Mouse (Mus musculus) heart, embryonic 14.5 days (tissue): ENCODE data around the gene Mxi1. TPM values are rescaled to one million over a fixed set of nuclear protein-coding genes. Genes with fewer than 3 reads are reported as not detected.

ENCODE experiments used
- ATAC-seq: fragments of 200-750 bp; cut with Nextera tagmentation; 2 replicates; pipeline ENCODE4 v1.8.0; 2017; ENCODE audit warnings: low read depth, moderate TSS enrichment; ENCODE audit not compliant: insufficient number of reproducible peaks, insufficient read depth, low FRiP score
- H3K27ac ChIP-seq, 2 experiments: fragments of 200-500 bp in 1 of 2; fragments of 300-500 bp in 1 of 2; sonication (generic) in 1 of 2; replicated peaks in 1 of 2; 2 replicates each; pipeline ENCODE4 v1.5.1; 2012 to 2014; ENCODE audit warnings: low read depth in 2 of 2, low read length in 2 of 2, control low read depth in 1 of 2, mild to moderate bottlenecking in 1 of 2, mixed read lengths in 1 of 2; ENCODE audit not compliant: control insufficient read depth in 1 of 2, insufficient read depth in 1 of 2
- H3K27me3 ChIP-seq: fragments of 300-500 bp; sonication (generic); 2 replicates; pipeline ENCODE4 v1.6.1; 2014; ENCODE audit warnings: mild to moderate bottlenecking, low read length, control low read depth; ENCODE audit not compliant: control insufficient read depth, insufficient read depth
- H3K36me3 ChIP-seq: fragments of 300-500 bp; sonication (generic); 2 replicates; pipeline ENCODE4 v1.6.1; 2014; ENCODE audit warnings: mild to moderate bottlenecking, control low read depth, low read length, mixed read lengths; ENCODE audit not compliant: control insufficient read depth, insufficient read depth
- H3K4me1 ChIP-seq, 2 experiments: fragments of 200-500 bp in 1 of 2; fragments of 300-500 bp in 1 of 2; sonication (generic) in 1 of 2; 2 replicates each; pipeline ENCODE4 v1.6.1; 2012 to 2014; ENCODE audit warnings: low read length in 2 of 2, control low read depth in 1 of 2, mixed read lengths in 1 of 2; ENCODE audit not compliant: control insufficient read depth in 2 of 2, insufficient read depth in 2 of 2
- H3K4me2 ChIP-seq: fragments of 300-500 bp; sonication (generic); 2 replicates; pipeline ENCODE4 v1.6.1; 2014; ENCODE audit warnings: mild to moderate bottlenecking, low read length
- H3K4me3 ChIP-seq, 2 experiments: fragments of 200-500 bp in 1 of 2; fragments of 300-500 bp in 1 of 2; sonication (generic) in 1 of 2; 2 replicates each; pipeline ENCODE4 v1.5.1; 2012 to 2014; ENCODE audit warnings: low read length in 2 of 2, mild to moderate bottlenecking in 2 of 2, control low read depth in 1 of 2, low read depth in 1 of 2, moderate library complexity in 1 of 2; ENCODE audit not compliant: control insufficient read depth in 1 of 2, insufficient read depth in 1 of 2
- H3K9ac ChIP-seq: fragments of 300-500 bp; sonication (generic); 2 replicates; pipeline ENCODE4 v1.6.1; 2014; ENCODE audit warnings: mild to moderate bottlenecking, low read length
- H3K9me3 ChIP-seq: fragments of 300-500 bp; sonication (generic); 2 replicates; pipeline ENCODE4 v1.6.1; 2016; ENCODE audit warnings: low read length, control low read depth; ENCODE audit not compliant: control insufficient read depth
- WGBS: fragments of 180-500 bp; shearing (Covaris S2); extraction: QIAGEN DNeasy Blood & Tissue Kit; methylation state at CpG from one replicate; pipeline ENCODE4 v1.1.7; 2014; 5-methylcytosine and 5-hydroxymethylcytosine counted together
- polyA plus RNA-seq: library from polyadenylated mRNA; unstranded; fragments of >200 nt; fragmentation: Nextera tagmentation; extraction: Ambion mirVana; gene quantifications from 2 replicates; pipeline ENCODE4 v1.2.1, GENCODE M21; 2014

Gene Mxi1
- polyA plus RNA-seq, 1 experiment from 2014 or later = 49.7 TPM

DNA sequence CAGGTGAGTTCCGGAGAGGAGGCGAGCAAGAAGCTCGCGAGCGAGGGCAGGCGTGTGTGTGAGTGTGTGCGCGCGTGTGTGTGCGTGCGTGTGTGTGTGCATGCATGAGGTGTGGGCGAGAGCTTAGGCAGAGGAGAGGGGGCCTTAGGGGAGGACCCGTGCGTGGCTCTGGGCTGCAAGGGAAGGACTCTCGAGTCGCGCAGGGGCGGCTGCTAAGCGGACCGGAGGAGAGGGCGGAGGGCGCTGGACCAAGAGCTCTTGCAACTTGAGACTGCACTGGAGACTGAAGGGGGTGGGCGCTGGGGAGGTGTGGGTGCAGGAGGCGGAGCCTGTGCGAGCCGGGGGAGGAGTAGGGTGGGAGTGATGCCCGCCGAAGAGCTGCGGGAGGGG lies 19.7 kb downstream of the Mxi1 start:
- 2% methylated on average over 27 of the region's 29 CpGs for WGBS
- peak overlapping the region; percentile 87 for H3K9ac ChIP-seq
- peak; percentile 71 for ATAC-seq
- H3K4me2 ChIP-seq = peak overlapping the region; percentile 98
- no peaks in the 10 kb centered on the region for H3K27me3 ChIP-seq
- peaks cover 29% of the 10 kb centered on the region for H3K36me3 ChIP-seq
- H3K27ac ChIP-seq = peak overlapping the region; percentile 56 to 71
- peaks cover 12 to 25% of the 10 kb centered on the region in 2 experiments for H3K4me1 ChIP-seq
- H3K9me3 ChIP-seq = no peaks in the 10 kb centered on the region
- H3K4me3 ChIP-seq = peak overlapping the region; percentile 86 to 90

DNA sequence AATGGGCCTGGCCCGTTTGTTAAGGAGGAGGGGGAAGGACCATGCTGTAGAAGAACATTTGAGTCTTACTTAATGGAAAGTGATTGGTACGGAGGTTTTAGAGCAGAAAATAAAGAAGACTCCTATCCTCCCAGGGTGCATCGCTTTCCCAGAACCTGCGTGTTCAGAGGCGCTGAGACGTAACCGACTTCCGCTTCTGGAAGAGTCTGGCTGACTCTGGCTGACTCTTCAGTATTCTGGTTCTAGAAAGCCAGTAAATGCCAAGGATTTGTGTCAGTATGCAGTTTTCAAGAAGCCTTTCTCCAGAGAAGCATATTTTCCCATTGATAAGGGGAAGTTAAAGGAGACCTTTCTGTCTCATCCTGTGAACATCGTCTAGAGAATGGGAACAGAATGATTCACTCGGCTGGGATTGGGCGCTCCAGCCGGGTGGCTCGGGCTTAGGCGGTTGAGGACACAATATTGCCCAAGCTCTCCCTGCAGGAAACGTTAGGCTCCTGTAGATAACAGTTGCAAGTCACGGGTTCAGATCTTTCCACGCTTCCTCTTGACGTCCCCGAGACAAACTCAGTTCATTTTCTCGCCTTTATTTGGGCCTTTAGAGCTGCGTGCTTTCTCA lies 21.7 kb downstream of the Mxi1 start:
- H3K9me3 ChIP-seq = no peaks in the 10 kb centered on the region
- no peak overlapping the region for H3K9ac ChIP-seq
- peaks cover 2 to 15% of the 10 kb centered on the region in 2 experiments; a peak in 2 of 4 replicates for H3K4me1 ChIP-seq
- no peaks in the 10 kb centered on the region for H3K27me3 ChIP-seq
- H3K36me3 ChIP-seq = peaks cover 32% of the 10 kb centered on the region
- H3K4me3 ChIP-seq = no peak overlapping the region
- no peak overlapping the region for H3K4me2 ChIP-seq
- 77% methylated on average over 21 of the region's 21 CpGs for WGBS
- H3K27ac ChIP-seq = no peak overlapping the region
- ATAC-seq = no peak

DNA sequence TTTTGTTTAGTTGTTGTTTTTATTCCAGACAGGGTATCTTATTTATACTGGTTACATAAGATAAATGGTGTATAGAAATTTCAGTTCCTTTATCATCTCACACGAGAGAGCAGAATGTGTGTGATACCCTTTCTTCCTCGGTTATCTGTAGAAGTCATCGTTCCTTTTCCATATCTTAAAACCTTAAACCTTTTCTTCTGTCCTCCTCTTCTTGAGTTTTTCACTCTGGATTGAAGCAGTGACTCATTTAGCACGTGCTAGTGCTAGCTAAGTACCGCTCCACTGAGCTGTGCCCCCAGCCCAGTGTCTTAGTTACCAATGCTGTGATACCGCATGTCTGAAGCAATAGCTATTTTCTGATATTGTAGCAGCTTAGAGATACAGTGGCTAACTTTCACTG lies 23.4 kb downstream of the Mxi1 start:
- no peak overlapping the region for H3K4me2 ChIP-seq
- no peaks in the 10 kb centered on the region for H3K9me3 ChIP-seq
- H3K9ac ChIP-seq = no peak overlapping the region
- H3K27me3 ChIP-seq = no peaks in the 10 kb centered on the region
- 80% methylated on average over 6 of the region's 6 CpGs for WGBS
- no peak overlapping the region for H3K27ac ChIP-seq
- H3K4me1 ChIP-seq = peaks cover 2 to 15% of the 10 kb centered on the region in 2 experiments; a peak in 2 of 4 replicates
- peaks cover 47% of the 10 kb centered on the region for H3K36me3 ChIP-seq
- H3K4me3 ChIP-seq = no peak overlapping the region
- no peak for ATAC-seq

DNA sequence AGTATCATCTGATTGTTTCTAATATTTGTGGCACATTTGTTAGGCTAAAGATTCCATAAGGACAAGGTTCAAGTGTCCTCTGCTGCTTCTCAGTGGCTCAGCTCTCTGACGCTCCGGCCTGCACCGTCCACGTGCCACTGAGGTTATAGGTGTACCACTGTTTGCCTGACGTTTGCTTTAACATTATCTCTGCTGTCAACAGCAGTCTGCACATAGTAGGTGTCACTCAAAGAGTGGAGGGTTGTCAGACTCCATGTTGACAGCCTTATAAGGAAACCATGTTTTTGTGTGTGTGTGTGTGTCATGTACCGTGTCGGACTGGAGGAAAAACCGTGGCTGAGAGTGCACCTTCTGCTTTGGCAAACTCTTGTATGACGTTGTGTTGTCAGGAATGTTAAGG lies 24.9 kb downstream of the Mxi1 start:
- Histone ChIP-seq H3K9ac (no peak overlapping the region), H3K4me3 (no peak overlapping the region), H3K36me3 (peaks cover 49% of the 10 kb centered on the region), H3K27me3 (no peaks in the 10 kb centered on the region), H3K27ac (no peak overlapping the region), H3K4me1 (peaks cover 2 to 14% of the 10 kb centered on the region in 2 experiments; a peak in 2 of 4 replicates), H3K9me3 (no peaks in the 10 kb centered on the region), H3K4me2 (no peak overlapping the region)
- 54% methylated on average over 9 of the region's 9 CpGs for WGBS
- no peak for ATAC-seq

DNA sequence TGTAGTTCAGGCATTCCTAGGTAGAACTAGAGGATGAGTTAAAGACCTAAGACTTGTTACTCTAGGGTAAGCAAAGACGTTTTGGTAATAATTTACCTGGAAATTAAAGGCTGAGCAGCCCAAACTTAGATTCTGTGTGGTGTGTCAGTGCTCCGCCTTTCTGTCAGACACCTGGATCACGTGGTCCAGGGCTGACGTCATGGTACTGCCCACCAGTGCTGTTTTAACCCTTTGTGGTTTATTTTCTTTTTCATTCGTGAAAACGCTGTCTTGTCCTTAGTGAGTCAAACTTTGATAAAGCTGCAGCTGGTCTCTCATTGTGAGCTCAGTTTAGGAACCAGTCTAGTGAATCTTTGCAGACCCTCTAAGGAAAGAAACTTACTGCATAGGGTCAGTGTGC lies 30.1 kb downstream of the Mxi1 start:
- H3K9ac ChIP-seq = no peak overlapping the region
- peaks cover 0 to 12% of the 10 kb centered on the region in 2 experiments; a peak in 2 of 4 replicates for H3K4me1 ChIP-seq
- 0 out of 2 replicates have a peak overlapping the region, but pooled peaks have one; percentile 15 for H3K4me2 ChIP-seq
- WGBS = 15% methylated on average over 6 of the region's 6 CpGs
- H3K27me3 ChIP-seq = no peaks in the 10 kb centered on the region
- no peak overlapping the region for H3K27ac ChIP-seq
- H3K36me3 ChIP-seq = peaks cover 17% of the 10 kb centered on the region
- H3K9me3 ChIP-seq = no peaks in the 10 kb centered on the region
- H3K4me3 ChIP-seq = no peak overlapping the region
- ATAC-seq = no peak

DNA sequence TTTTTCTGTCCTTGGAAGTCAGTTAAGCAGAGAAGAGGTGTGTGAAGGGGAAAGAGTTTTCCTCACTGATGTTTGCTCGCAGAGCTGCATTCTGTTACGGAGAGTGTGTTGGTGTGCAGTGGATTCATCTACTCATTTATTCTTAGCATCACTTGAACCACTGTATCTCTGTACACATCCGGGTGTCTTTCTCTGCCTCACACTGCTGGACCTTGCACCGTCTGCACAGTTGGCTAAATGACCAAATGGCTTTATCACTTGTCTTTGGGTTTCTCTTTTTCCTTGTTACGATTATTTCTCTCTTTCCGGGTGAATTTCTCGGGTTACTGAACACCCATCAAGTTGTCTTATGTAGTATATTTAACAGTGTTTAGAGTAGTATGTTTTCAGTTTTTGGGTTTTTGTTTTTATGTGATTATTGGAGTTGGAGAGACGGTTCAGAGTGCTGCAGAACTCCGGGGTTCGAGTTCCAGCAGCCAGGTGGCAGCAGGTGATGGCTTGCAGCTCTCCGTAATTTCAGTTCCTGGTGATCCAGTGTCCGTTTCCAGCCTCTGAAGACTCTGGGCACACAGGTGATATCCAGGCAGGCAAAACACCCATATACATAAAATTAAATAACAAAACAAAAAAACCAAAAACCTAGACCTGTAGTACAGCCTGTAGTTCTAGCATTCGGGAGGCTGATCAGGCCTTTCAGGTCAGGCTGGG lies 33.0 kb downstream of the Mxi1 start:
- ATAC-seq = no peak
- no peak overlapping the region for H3K27ac ChIP-seq
- H3K27me3 ChIP-seq = no peaks in the 10 kb centered on the region
- no peaks in the 10 kb centered on the region for H3K9me3 ChIP-seq
- H3K4me1 ChIP-seq = peaks cover 0 to 11% of the 10 kb centered on the region in 2 experiments; a peak in 2 of 4 replicates
- no peak overlapping the region for H3K4me2 ChIP-seq
- H3K36me3 ChIP-seq = peaks cover 14% of the 10 kb centered on the region; the same call in 1 of the 2 replicates
- WGBS = 81% methylated on average over 13 of the region's 13 CpGs
- H3K9ac ChIP-seq = no peak overlapping the region
- no peak overlapping the region for H3K4me3 ChIP-seq

DNA sequence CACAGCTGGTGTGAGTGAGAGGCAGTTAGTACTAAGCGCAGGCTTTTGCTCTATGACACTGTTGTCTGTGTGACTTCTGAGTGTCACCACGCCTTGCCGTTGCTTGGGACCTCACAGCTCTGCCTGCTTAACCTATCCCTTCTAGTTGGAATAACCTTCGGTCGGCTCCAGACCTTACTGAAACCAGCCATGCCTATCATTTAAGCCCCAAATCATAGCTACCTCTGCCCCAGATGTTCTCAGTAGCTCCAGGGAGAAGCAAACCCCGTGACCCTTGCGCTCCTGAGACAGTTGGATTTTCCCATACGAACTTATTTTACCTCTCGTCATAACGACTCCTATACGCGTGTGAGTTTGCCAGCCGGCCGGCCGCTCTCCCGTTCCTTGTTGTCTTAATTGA lies 33.7 kb downstream of the Mxi1 start:
- Histone ChIP-seq H3K4me2 (no peak overlapping the region), H3K4me1 (peaks cover 0 to 11% of the 10 kb centered on the region in 2 experiments; a peak in 2 of 4 replicates), H3K4me3 (no peak overlapping the region), H3K27ac (no peak overlapping the region), H3K27me3 (no peaks in the 10 kb centered on the region), H3K9ac (no peak overlapping the region), H3K9me3 (no peaks in the 10 kb centered on the region), H3K36me3 (peaks cover 10% of the 10 kb centered on the region; the same call in 1 of the 2 replicates)
- WGBS = 94% methylated on average over 16 of the region's 16 CpGs
- no peak for ATAC-seq
